Mouse (Mus musculus) urinary bladder, postnatal 4 days (tissue): ENCODE data around the gene Sec22c.

Source experiments
- DNase-seq, 2 experiments: peaks; one replicate each; pipeline ENCODE4 v3.0.0; 2021 to 2022; ENCODE audit warnings: low spot score in 2 of 2

Sec22c gene

GRCm38 (mm10) chr9:121704646-121705625 is at the start of gene Sec22c:
Sec22c (minus strand) TSS chr9:121705490.
- peak; percentile 86 to 87 for DNase-seq

DNA sequence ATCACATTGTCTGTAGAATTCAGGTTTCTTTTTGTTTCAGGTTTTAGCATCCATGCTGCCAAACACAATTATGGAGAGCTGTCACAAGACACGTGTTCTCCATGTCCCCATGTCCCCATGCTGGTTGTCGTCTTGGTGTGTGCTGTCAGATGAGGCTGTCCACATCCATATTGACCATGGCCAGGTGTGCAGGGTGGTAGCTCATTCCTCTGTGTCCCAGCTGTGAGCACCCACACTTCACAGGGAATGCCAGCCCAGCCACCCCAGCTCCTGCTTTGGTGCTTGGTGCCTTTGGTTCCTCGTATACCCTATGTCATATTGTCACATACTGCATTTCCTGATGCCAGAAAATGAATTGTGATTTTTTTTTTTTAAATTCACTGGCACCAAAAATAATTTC is 49.3 kb upstream of the Sec22c start:
- DNase-seq = no peak

DNA sequence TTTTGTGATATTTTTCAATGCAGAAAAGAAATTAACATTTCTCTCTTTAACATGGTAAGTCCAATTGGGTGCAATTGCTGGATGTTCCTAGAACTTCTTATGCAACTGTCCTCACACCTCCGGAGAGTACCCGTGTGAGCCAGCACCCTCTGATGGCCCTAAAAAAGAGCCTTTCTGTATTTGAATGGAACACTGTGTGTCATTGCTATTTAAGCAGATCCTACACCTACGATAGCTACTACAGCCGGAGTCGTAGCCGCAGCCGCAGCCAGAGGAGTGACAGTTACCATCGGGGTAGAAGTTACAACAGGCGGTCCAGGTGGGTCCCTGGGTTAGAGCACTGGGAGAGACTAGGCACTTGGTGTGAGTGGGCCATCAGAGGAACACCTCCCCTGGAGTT is 47.5 kb upstream of the Sec22c start:
- DNase-seq = no peak

DNA sequence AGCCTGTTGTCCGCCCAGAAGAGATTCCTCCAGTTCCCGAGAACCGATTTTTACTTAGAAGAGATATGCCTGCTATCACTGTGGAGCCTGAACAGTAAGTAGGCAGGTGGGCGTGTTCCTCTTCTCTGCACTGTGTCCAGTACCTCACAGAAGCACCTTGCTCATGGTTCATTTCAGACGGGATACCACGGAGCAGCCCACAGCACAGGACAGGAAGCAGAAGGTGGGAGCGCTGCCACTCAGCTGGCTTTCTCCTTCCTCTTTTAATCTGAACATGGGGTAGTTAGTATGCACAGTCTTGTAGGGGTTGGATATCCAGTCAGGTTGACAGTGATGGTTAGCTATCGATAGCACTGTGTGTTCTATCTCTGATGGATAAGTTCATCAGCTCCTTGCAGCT is 38.8 kb upstream of the Sec22c start:
- DNase-seq = no peak

GRCm38 (mm10) chr9:121741168-121741567 is 35.9 kb upstream of the Sec22c start:
- no peak for DNase-seq

- DNase-seq = no peak
These were observed 35.2 kb upstream of the Sec22c start for GRCm38 (mm10) chr9:121740490-121740889.

- DNase-seq = no peak
These were observed 14.3 kb upstream of the Sec22c start for GRCm38 (mm10) chr9:121719347-121720331.

GRCm38 (mm10) chr9:121718792-121719318 is 13.6 kb upstream of the Sec22c start, which contains the start of gene Nktr:
Nktr (plus strand) TSS chr9:121719169.
- peak; percentile 97 to 98 for DNase-seq

- DNase-seq = no peak
These were observed 12.9 kb upstream of the Sec22c start for GRCm38 (mm10) chr9:121718070-121718705.

DNA sequence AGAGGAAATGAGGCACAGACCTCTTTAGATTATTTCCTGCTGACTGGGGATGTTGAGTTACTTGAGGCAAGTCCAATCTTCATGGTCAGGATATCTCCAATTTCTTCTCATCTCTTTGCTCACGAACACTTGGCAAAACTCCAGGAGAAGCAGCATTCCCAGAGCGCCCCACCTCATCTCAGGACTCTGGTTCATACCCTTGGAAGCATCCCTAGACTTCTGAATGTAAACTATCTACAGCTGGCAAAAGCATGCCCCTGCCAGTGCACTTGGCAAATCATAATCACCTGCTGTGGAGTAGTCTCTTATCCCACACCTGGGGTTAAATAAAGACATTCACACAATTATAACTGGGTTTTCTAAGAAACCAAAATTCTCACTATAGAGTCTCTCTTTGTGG is 11.8 kb upstream of the Sec22c start:
- DNase-seq = no peak

GRCm38 (mm10) chr9:121710584-121710975 is 5.3 kb upstream of the Sec22c start:
- no peak for DNase-seq

DNA sequence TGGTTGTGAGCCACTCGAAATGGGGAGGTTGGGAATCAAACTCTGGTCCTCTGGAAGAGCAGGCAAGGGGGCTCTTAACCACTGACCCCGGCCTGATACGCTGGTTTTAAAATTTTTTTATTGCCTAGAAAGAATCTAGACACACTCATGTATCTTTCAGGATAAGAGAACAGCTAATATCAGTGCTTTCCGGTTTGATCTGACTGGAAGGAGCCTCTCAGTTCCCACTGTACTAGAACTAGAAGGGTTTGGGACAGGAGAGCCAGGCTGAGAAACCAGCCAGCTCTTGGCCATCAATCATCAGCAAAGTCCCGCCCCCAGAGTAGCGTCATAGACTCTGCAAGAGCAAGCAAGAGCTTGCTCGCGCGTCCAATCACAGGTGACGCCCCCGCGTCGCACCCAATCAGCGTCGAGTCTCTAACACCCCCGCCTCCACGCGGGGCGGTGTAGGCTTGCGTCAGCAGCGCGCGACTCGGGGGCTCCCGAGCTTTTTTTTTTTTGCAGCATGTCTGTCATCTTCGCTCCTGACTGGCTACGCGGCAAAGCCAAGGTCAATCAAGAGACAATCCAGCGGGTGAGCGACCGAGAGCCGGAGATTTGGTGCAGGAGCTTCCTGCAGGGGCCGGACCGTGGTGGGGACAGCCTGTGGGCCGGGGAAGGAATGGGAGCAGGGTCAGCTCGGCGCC is 4.8 kb upstream of the Sec22c start, which contains the start of gene Ss18l2:
TSS of gene Ss18l2 (plus strand) at position 432 of the 686 bp plus-strand sequence.
- peak; percentile 95 to 99 for DNase-seq

DNA sequence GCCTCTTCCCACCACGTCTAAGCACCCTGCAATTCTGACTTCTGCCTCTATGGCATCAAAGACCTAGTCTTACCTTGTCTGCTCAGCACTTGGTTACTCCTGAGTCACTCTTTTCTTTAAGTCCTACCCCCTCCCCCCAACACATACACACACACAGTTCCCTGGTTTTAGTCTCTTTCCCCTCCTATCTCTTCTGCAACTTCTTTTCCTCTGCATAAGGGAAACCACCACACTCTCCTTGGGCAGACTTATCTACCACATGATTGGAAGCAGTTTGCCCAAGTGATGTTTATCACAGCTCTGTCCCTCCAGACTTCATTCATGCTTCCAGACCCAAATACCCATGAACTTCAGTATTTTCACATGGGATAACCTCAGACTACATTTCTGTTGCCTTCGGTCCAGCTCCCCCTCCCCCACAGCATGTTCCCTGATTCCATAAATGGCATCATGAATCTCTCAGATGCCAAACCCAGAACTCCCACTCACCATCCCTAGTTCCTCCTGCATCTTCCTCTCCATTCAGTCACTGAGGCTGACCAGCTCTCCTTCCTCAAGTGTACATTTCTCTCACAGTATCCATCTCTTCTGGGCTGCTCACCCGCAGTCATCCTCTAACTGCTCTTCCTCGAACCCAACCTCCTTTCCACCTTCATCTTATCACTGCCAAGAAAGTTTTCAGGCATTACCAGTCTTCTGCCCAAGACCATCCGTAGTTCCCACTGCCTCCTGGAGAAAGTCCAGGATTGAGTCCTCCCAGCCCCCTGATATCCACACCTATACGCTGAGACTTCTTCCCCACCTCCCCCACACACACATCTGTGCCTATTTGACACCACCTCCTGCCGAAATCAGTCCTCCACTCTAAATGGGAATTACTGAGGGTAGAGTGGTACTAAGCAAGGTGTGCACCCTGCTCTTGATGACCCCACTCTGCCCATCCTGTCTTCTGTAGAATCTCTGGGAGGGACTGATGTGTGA is 3.5 kb upstream of the Sec22c start:
- DNase-seq = no peak

DNA sequence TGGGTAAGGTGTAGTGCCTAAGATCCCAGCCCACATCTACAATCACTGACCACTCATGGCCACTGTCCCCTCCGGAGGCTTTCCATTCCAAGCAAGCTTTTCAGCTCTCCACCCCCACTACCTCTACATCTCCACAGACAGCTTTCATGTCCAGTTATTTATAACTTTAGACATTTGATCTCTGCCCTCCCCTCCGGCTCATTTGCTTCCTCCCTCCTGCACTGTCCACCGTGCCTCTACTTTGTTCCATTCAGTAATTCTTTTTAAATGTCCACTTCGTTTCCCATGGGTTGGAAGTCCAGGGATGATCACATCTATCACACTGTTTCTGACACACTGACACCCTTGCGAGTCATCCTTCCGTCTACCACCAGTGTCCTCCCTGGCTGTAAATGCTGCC is 2.5 kb upstream of the Sec22c start:
- DNase-seq = no peak

GRCm38 (mm10) chr9:121706029-121706675 is 862 bp upstream of the Sec22c start:
- DNase-seq = no peak

DNA sequence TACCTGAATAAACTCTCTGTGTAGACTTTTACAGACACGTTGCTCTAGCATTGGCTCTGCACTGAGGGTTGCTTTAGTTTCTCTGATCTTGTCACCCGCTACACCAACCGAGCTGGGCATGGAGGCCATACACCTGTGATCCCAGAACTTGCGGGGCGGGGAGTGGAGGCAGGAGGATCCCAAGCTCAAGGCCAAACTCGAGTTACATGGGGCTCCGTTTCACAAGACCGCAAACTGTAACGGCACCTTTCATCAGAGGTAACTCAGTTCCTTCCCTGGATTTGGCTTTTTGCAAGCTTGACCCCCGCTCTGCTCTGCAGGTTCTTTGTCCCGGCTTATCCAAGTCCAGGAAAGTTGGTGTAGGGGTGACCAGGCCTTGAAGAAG is 1.0 kb downstream of the Sec22c start:
- DNase-seq = no peak

- peak in 1 of 2 experiments; percentile 54 for DNase-seq
These were observed 7.9 kb downstream of the Sec22c start for GRCm38 (mm10) chr9:121697150-121698049.

DNA sequence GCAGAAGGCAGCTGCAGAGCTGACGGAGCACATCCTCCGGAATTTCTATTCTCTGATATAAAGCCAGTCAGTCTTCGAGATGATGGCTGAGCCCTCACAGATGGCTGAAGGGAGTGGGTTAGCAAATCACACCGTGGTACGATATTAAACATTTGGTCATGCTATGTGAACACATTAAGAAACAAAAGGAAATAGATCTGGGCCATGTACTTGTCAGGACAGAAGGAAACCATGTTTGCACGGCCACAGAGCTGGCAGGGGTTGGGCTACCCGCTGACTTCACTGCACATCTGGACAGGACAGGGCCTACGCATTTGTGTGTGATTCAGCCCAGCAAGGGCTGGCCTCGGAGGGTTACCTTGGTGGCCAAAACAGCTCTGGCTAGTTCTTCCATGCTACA is 8.7 kb downstream of the Sec22c start:
- DNase-seq = no peak
